Mouse (Mus musculus): Measurements from ENCODE around the gene Dnah8.

GRCm38 (mm10) chr17:30883534-30883933, 259.4 kb downstream of the Dnah8 start:
- TF ChIP-seq CTCF (conservative IDR thresholded peaks at IDR 0.05; ENCODE audit: low read length) (no peak), POU5F1 (IDR thresholded peaks at IDR 0.05; ENCODE audit: borderline replicate concordance, low read length) (no peak)
